ENCODE assay signal across 31 mouse cellular contexts in genomic region chr8:66905000-66905399, GRCm38 (mm10). TPM values are rescaled to one million over a fixed set of nuclear protein-coding genes. Genes with fewer than 3 reads are reported as not detected.
DNase-seq lines count a peak whose midpoint lies in the region; ATAC-seq lines count a peak whose summit lies in the region.
"Had no signal": no experiment of that assay in that cellular context is flagged by ENCODE, and none has a peak within 500 bp of the region (broad histone marks: within the 10 kb centered on the region; RNA-seq: fewer than 3 reads in every experiment).

No protein-coding gene starts in this region.

- H3K27ac ChIP-seq in heart, embryonic 16.5 days (ENCODE audit: low read length): no peak overlapping the region
- H3K27ac ChIP-seq in midbrain, embryonic 13.5 days: no peak overlapping the region
- no peak overlapping the region for H3K27ac ChIP-seq in midbrain, embryonic 11.5 days (ENCODE audit: low read depth, low read length)
- H3K27ac ChIP-seq: embryonic facial prominence, embryonic 12.5 days; heart, embryonic 10.5 days; hindbrain, embryonic 14.5 days; limb, embryonic 12.5 days; liver, embryonic 15.5 days; lung, embryonic 15.5 days; midbrain, embryonic 12.5 days; neural tube, embryonic 15.5 days had no signal

- no peaks in the 10 kb centered on the region for H3K27me3 ChIP-seq in heart, embryonic 16.5 days (ENCODE audit: control insufficient read depth, insufficient read depth, low read length)
- no peaks in the 10 kb centered on the region for H3K27me3 ChIP-seq in midbrain, embryonic 13.5 days
- no peaks in the 10 kb centered on the region for H3K27me3 ChIP-seq in midbrain, embryonic 11.5 days (ENCODE audit: control insufficient read depth, insufficient read depth, low read length)
- H3K27me3 ChIP-seq: embryonic facial prominence, embryonic 12.5 days; limb, embryonic 12.5 days; liver, embryonic 15.5 days; lung, embryonic 15.5 days; midbrain, embryonic 12.5 days; neural tube, embryonic 15.5 days; Patski had no signal

- DNase-seq in cerebellum, postnatal 14 days: peak; percentile 44 to 54
- no peak for DNase-seq in cerebellum, adult 9-11 months
- no peak for DNase-seq in heart, adult 8-10 months (ENCODE audit: low spot score)
- DNase-seq in midbrain, embryonic 11.5 days (ENCODE audit: low spot score, missing footprints): no peak
- DNase-seq: adrenal gland, postnatal 14 days; cerebellum, adult 11-12 months; cerebellum, postnatal 36 days; embryo, embryonic 11 days; heart, postnatal 36 days; kidney, adult 11 months; kidney, postnatal 14 days; layer of hippocampus, adult 9-11 months; lung, postnatal 36 days; right cerebral cortex, adult 18-20 months; spleen, adult 18-20 months; thymus, postnatal 25 days had no signal

- H3K4me1 ChIP-seq in heart, embryonic 16.5 days (ENCODE audit: control insufficient read depth, insufficient read depth, low read length): peaks cover 14% of the 10 kb centered on the region
- no peaks in the 10 kb centered on the region for H3K4me1 ChIP-seq in midbrain, embryonic 13.5 days (replicated peaks)
- H3K4me1 ChIP-seq in midbrain, embryonic 11.5 days (ENCODE audit: control insufficient read depth, insufficient read depth, low read length): no peaks in the 10 kb centered on the region
- H3K4me1 ChIP-seq: embryonic facial prominence, embryonic 12.5 days; heart, embryonic 10.5 days; limb, embryonic 12.5 days; liver, embryonic 15.5 days; lung, embryonic 15.5 days; midbrain, embryonic 12.5 days; neural tube, embryonic 15.5 days had no signal

- H3K4me3 ChIP-seq in heart, embryonic 16.5 days (ENCODE audit: low read length): no peak overlapping the region
- H3K4me3 ChIP-seq in midbrain, embryonic 13.5 days (replicated peaks): no peak overlapping the region
- H3K4me3 ChIP-seq in midbrain, embryonic 11.5 days (ENCODE audit: low read depth, low read length): no peak overlapping the region
- H3K4me3 ChIP-seq: embryonic facial prominence, embryonic 12.5 days; heart, embryonic 10.5 days; limb, embryonic 12.5 days; liver, embryonic 15.5 days; lung, embryonic 15.5 days; midbrain, embryonic 12.5 days; neural tube, embryonic 15.5 days had no signal

- 51% methylated on average over 2 of the region's 2 CpGs for WGBS in heart, embryonic 16.5 days
- 71% methylated on average over 2 of the region's 2 CpGs for WGBS in midbrain, embryonic 13.5 days
- WGBS in midbrain, embryonic 11.5 days: 79% methylated on average over 2 of the region's 2 CpGs

- H3K36me3 ChIP-seq in heart, embryonic 16.5 days (ENCODE audit: control insufficient read depth, insufficient read depth): no peaks in the 10 kb centered on the region
- no peaks in the 10 kb centered on the region for H3K36me3 ChIP-seq in midbrain, embryonic 13.5 days
- no peaks in the 10 kb centered on the region for H3K36me3 ChIP-seq in midbrain, embryonic 11.5 days (ENCODE audit: control insufficient read depth, insufficient read depth, low read length)
- H3K36me3 ChIP-seq: embryonic facial prominence, embryonic 12.5 days; G1E; heart, embryonic 10.5 days; limb, embryonic 12.5 days; liver, embryonic 15.5 days; lung, embryonic 15.5 days; midbrain, embryonic 12.5 days; neural tube, embryonic 15.5 days had no signal

- H3K9me3 ChIP-seq in heart, embryonic 16.5 days (replicated peaks; ENCODE audit: control insufficient read depth, low read length): no peaks in the 10 kb centered on the region
- H3K9me3 ChIP-seq in midbrain, embryonic 13.5 days: no peaks in the 10 kb centered on the region
- no peaks in the 10 kb centered on the region for H3K9me3 ChIP-seq in midbrain, embryonic 11.5 days (ENCODE audit: control insufficient read depth, low read length)
- H3K9me3 ChIP-seq: embryonic facial prominence, embryonic 12.5 days; G1E; heart, embryonic 10.5 days; limb, embryonic 12.5 days; liver, embryonic 15.5 days; lung, embryonic 15.5 days; midbrain, embryonic 12.5 days; neural tube, embryonic 15.5 days had no signal

- ATAC-seq in heart, embryonic 16.5 days (replicated peaks; ENCODE audit: extremely low read depth, insufficient read depth, low FRiP score): peak; percentile 65
- 0 out of 2 replicates have a peak, but pooled peaks have one; percentile 34 for ATAC-seq in midbrain, embryonic 13.5 days
- no peak for ATAC-seq in midbrain, embryonic 11.5 days (ENCODE audit: low FRiP score)
- no peak for ATAC-seq in frontal cortex, adult (ENCODE audit: low TSS enrichment)
- ATAC-seq: forebrain, embryonic 16.5 days; inflammation-experienced regulatory T-cells, adult 6 months; Patski had no signal

- no peak overlapping the region for H3K4me2 ChIP-seq in heart, embryonic 16.5 days (ENCODE audit: low read depth, low read length)
- no peak overlapping the region for H3K4me2 ChIP-seq in midbrain, embryonic 13.5 days (replicated peaks)
- no peak overlapping the region for H3K4me2 ChIP-seq in midbrain, embryonic 11.5 days
- H3K4me2 ChIP-seq: embryonic facial prominence, embryonic 12.5 days; hindbrain, embryonic 14.5 days; limb, embryonic 12.5 days; liver, embryonic 15.5 days; lung, embryonic 15.5 days; midbrain, embryonic 12.5 days; neural tube, embryonic 15.5 days had no signal

- no peak overlapping the region for H3K9ac ChIP-seq in heart, embryonic 16.5 days (ENCODE audit: low read length)
- H3K9ac ChIP-seq in midbrain, embryonic 13.5 days (replicated peaks): no peak overlapping the region
- H3K9ac ChIP-seq in midbrain, embryonic 11.5 days (ENCODE audit: low read length): no peak overlapping the region
- H3K9ac ChIP-seq: embryonic facial prominence, embryonic 12.5 days; hindbrain, embryonic 14.5 days; limb, embryonic 12.5 days; liver, embryonic 15.5 days; lung, embryonic 15.5 days; midbrain, embryonic 12.5 days; neural tube, embryonic 15.5 days had no signal

RNA-seq across cellular contexts. Expression of gene Naf1, which starts 45.0 kb away (rescaled TPM):
- 1.8 and 1.9 TPM in 2 replicates for polyA plus RNA-seq in heart, embryonic 16.5 days (2015; fragmentation: Nextera tagmentation; extraction: Ambion mirVana)
- 1 to 10 TPM; 4.6 to 5.4 (median 4.9) TPM for total RNA-seq in heart, adult 8-10 months (2022)
- polyA plus RNA-seq in midbrain, embryonic 13.5 days (2015; fragmentation: Nextera tagmentation; extraction: Ambion mirVana): 1.8 and 2.7 TPM in 2 replicates
- 5.0 and 5.2 TPM in 2 replicates for polyA plus RNA-seq in midbrain, embryonic 11.5 days (2014; fragmentation: Nextera tagmentation; extraction: Ambion mirVana)

Comparison
In these comparisons a context has a peak if more than half of its experiments do, and no peak if none do; other contexts are left out.
1. DNase-seq: peak in cerebellum, postnatal 14 days (2 of 2); none in cerebellum, adult 9-11 months (single experiment), heart, adult 8-10 months (single experiment) and midbrain, embryonic 11.5 days (single experiment).
2. ATAC-seq: peak in heart, embryonic 16.5 days (single experiment) and midbrain, embryonic 13.5 days (single experiment); none in midbrain, embryonic 11.5 days (single experiment) and frontal cortex, adult (single experiment).